Mouse (Mus musculus) brain, embryonic 14.5 days (tissue): ENCODE data around the gene Tex19.1.

Experiments used
- CTCF ChIP-seq: fragments of 200-500 bp; IDR thresholded peaks from 2 replicates; pipeline ENCODE4 v1.5.1; 2012; ENCODE audit warnings: inconsistent platforms, mild to moderate bottlenecking, moderate library complexity, borderline replicate concordance; ENCODE audit not compliant: insufficient read depth, insufficient read length; ENCODE audit errors: extremely low read depth
- POLR2A ChIP-seq: fragments of 200-500 bp; IDR thresholded peaks from 2 replicates; pipeline ENCODE4 v1.6.1; 2012; ENCODE audit warnings: mild to moderate bottlenecking, inconsistent platforms, borderline replicate concordance; ENCODE audit not compliant: poor library complexity, insufficient read depth, insufficient read length, severe bottlenecking; ENCODE audit errors: extremely low read depth

GRCm38 (mm10) chr11:121126395-121126794, 19.5 kb upstream of the Tex19.1 start:
- TF ChIP-seq POLR2A, result no peak
- no peak for TF ChIP-seq CTCF
